Mouse (Mus musculus) stomach, postnatal 0 days (tissue): Measurements from ENCODE around the gene Mmachc. TPM values are rescaled to one million over a fixed set of nuclear protein-coding genes. Genes with fewer than 3 reads are reported as not detected.

Experiments
- ATAC-seq: fragments of 200-750 bp; cut with Nextera tagmentation; 2 replicates; pipeline ENCODE4 v1.8.0; 2017; ENCODE audit not compliant: low FRiP score, low TSS enrichment
- DNase-seq: peaks from one replicate; pipeline ENCODE4 v3.0.0-alpha.2; 2016; ENCODE audit warnings: low spot score
- H3K27ac ChIP-seq: fragments of 300-500 bp; sonication (generic); replicated peaks from 2 replicates; pipeline ENCODE4 v1.5.1; 2014; ENCODE audit warnings: mild to moderate bottlenecking, control low read depth
- H3K27me3 ChIP-seq: fragments of 300-500 bp; sonication (generic); 2 replicates; pipeline ENCODE4 v1.6.1; 2014; ENCODE audit warnings: low read length; ENCODE audit not compliant: control insufficient read depth, insufficient read depth
- H3K36me3 ChIP-seq: fragments of 300-500 bp; sonication (generic); 2 replicates; pipeline ENCODE4 v1.6.1; 2014; ENCODE audit warnings: low read length, mixed read lengths; ENCODE audit not compliant: control insufficient read depth, insufficient read depth
- H3K4me1 ChIP-seq: fragments of 300-500 bp; sonication (generic); replicated peaks from 2 replicates; pipeline ENCODE4 v1.6.1; 2014; ENCODE audit warnings: antibody characterized with exemption; ENCODE audit not compliant: control insufficient read depth, insufficient read depth
- H3K4me2 ChIP-seq: fragments of 300-500 bp; sonication (generic); replicated peaks from 2 replicates; pipeline ENCODE4 v1.6.1; 2014; ENCODE audit warnings: low read depth, mild to moderate bottlenecking, control low read depth, moderate library complexity
- H3K4me3 ChIP-seq: fragments of 300-500 bp; sonication (generic); 2 replicates; pipeline ENCODE4 v1.5.1; 2014; ENCODE audit warnings: low read depth, low read length, control low read depth
- H3K9ac ChIP-seq: fragments of 300-500 bp; sonication (generic); 2 replicates; pipeline ENCODE4 v1.6.1; 2014; ENCODE audit warnings: mild to moderate bottlenecking, low read length, control low read depth, mixed read lengths
- H3K9me3 ChIP-seq: fragments of 300-500 bp; sonication (generic); 2 replicates; pipeline ENCODE4 v1.6.1; 2016; ENCODE audit warnings: low read length; ENCODE audit not compliant: control insufficient read depth
- CTCF ChIP-seq: IDR thresholded peaks from 2 replicates; pipeline ENCODE4 v1.5.1; 2016; ENCODE audit warnings: antibody characterized with exemption, low read depth, mild to moderate bottlenecking, moderate library complexity
- EP300 ChIP-seq: optimal IDR thresholded peaks from 2 replicates; pipeline ENCODE3; 2016; ENCODE audit warnings: antibody characterized with exemption
- WGBS: fragments of 180-500 bp; shearing (Covaris S2); extraction: QIAGEN DNeasy Blood & Tissue Kit; methylation state at CpG from one replicate; pipeline ENCODE4 v1.1.7; 2014; 5-methylcytosine and 5-hydroxymethylcytosine counted together
- polyA plus RNA-seq: library from polyadenylated mRNA; unstranded; fragments of >200 nt; fragmentation: Nextera tagmentation; extraction: Ambion mirVana; gene quantifications from 2 replicates; pipeline ENCODE4 v1.2.1, GENCODE M21; 2015

Mmachc gene
- 9.8 and 11.8 TPM in 2 replicates for polyA plus RNA-seq

DNA sequence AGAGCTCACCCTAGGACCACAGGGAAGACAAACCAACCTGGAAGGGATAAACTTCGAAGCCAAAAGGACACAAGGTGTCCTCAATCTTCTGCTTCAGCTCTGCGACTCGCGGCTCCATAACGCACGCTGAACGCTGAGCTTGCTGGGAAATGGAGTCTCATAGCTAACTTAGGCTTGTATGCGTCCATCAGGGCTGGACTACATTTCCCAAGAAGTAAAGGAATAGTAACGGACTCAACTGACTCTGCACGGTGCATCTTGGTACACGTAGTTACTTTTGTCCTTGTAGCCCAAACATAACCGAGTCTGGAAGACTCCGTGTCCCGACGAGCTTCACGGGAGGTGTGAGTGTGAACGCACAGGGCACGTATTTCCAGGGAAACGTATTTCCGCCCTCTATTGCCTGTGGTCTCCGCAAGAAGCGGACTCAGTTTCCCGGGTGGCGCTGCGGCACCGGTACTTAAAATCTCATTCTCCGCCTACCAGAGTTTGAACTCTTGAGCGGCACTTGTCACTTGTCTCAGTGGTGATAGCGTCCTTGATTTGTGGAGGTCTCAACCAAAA, at the start of gene Mmachc, which contains the start of gene Ccdc163:
Gene Mmachc (minus strand): TSS at position 206 of the 564 bp plus-strand sequence.
Gene Ccdc163 (plus strand): TSS at position 309 of the 564 bp plus-strand sequence.
- ATAC-seq = peak; percentile 99

DNA sequence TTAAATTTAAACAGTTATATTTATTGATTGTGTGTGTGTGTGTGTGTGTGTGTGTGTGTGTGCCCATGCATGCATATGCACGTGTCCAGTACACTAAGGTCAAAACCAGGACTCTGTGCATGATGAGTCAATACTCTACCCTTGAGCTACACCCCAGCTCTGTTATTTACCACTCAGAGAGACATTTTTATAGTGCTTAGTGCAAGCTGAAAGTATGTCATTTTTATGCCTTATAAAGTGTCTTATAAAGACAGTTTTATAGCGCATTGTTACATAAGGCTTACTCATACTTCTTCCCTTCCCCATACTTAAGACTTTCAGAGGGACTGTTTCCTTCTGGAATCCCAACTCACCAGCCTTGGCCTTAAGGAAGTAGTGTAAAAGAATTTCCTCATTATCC, 41.5 kb upstream of the Mmachc start:
- no peak for ATAC-seq
- 83% methylated on average over 2 of the region's 2 CpGs for WGBS
- TF ChIP-seq CTCF (no peak), EP300 (no peak)
- H3K4me3 ChIP-seq = no peak overlapping the region
- H3K27ac ChIP-seq = no peak overlapping the region
- no peak for DNase-seq
- no peaks in the 10 kb centered on the region for H3K9me3 ChIP-seq
- H3K27me3 ChIP-seq = no peaks in the 10 kb centered on the region
- H3K9ac ChIP-seq = no peak overlapping the region
- no peaks in the 10 kb centered on the region for H3K36me3 ChIP-seq
- no peaks in the 10 kb centered on the region for H3K4me1 ChIP-seq
- no peak overlapping the region for H3K4me2 ChIP-seq

More for the DNA sequence above, at the start of gene Mmachc, which contains the start of gene Ccdc163:
- WGBS = under 1% methylated on average over 29 of the region's 29 CpGs
- H3K4me3 ChIP-seq = peak within 1 kb of the TSS; percentile 42
- no peaks in the 10 kb centered on the region for H3K36me3 ChIP-seq
- H3K4me1 ChIP-seq = no peaks in the 10 kb centered on the region; the same call in 1 of the 2 replicates
- no peaks in the 10 kb centered on the region for H3K9me3 ChIP-seq
- no peaks in the 10 kb centered on the region for H3K27me3 ChIP-seq
- peak; percentile 91 for DNase-seq
- peak; percentile 50 for TF ChIP-seq CTCF
- no peak for TF ChIP-seq EP300
- H3K4me2 ChIP-seq = peak within 1 kb of the TSS; percentile 63
- peak within 1 kb of the TSS; percentile 47 for H3K9ac ChIP-seq
- no peak within 1 kb of the TSS for H3K27ac ChIP-seq

DNA sequence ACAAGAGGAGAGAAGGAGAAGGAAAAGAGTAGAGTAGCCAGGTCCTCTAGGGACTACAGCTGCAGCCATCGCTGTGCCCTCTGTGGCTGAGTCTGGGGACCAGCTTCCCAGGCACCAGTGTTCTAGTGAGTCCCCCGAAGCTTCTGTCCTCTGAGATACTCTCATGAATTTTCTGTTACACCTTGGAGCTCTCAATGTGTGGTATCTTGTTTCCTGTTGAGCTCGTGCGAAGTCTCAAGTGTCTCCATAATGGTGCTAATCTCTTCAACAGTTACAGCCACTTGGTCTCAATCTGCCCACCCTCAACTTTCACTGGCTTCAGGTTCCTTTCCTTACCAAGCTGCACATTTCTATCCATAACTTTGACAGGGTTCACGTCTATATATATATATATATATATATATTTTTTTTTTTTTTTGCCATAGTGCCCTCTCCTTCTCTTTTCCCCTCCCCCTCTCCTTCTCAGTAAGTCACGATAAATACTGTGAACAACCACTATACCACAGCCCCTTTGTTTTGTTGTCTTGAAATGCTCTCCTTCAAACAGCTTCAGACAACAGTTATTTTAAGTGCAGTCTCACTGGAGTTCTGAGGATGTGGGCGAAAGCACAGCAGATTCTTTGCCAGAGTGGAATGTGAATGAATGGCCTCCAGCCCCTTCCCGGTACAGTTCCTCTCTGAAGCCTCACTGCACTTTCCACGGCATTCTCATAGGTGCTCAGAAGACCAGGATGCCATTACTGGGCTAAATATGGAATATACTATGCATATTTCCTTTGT, 31.0 kb upstream of the Mmachc start:
- 75% methylated on average over 9 of the region's 9 CpGs for WGBS
- no peak overlapping the region for H3K4me3 ChIP-seq
- H3K4me1 ChIP-seq = no peaks in the 10 kb centered on the region
- DNase-seq (no peak), ATAC-seq (no peak)
- no peak overlapping the region for H3K4me2 ChIP-seq
- H3K9ac ChIP-seq = no peak overlapping the region
- H3K27me3 ChIP-seq = no peaks in the 10 kb centered on the region
- H3K27ac ChIP-seq = no peak overlapping the region
- no peaks in the 10 kb centered on the region for H3K9me3 ChIP-seq
- TF ChIP-seq EP300 (no peak), CTCF (no peak)
- H3K36me3 ChIP-seq = no peaks in the 10 kb centered on the region

DNA sequence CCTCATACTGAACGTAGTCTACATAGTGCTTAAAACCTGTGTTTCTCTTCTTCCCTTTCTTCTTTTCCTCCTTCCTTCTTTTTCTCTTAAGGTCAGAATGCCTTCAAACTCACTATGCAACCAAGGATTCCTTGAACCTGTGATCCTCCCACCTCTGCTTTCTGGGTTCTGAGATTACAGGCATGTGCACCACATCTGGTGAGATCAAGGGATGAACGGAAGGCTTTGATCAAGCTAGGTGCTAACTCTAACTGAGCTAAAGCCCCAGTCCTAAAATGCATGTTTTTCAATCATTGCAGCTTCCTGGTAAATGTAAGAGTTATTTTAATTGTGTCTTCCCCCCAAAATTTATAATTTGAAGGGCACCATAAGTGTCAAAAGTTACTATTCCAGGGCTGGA, 26.8 kb upstream of the Mmachc start:
- H3K27ac ChIP-seq = no peak overlapping the region
- H3K4me2 ChIP-seq = no peak overlapping the region
- H3K9ac ChIP-seq = no peak overlapping the region
- H3K4me3 ChIP-seq = no peak overlapping the region
- TF ChIP-seq CTCF (no peak), EP300 (no peak)
- H3K36me3 ChIP-seq = no peaks in the 10 kb centered on the region
- no peaks in the 10 kb centered on the region for H3K9me3 ChIP-seq
- no peaks in the 10 kb centered on the region for H3K4me1 ChIP-seq
- ATAC-seq (no peak), DNase-seq (no peak)
- no peaks in the 10 kb centered on the region for H3K27me3 ChIP-seq
- 64% methylated on average over 2 of the region's 2 CpGs for WGBS

DNA sequence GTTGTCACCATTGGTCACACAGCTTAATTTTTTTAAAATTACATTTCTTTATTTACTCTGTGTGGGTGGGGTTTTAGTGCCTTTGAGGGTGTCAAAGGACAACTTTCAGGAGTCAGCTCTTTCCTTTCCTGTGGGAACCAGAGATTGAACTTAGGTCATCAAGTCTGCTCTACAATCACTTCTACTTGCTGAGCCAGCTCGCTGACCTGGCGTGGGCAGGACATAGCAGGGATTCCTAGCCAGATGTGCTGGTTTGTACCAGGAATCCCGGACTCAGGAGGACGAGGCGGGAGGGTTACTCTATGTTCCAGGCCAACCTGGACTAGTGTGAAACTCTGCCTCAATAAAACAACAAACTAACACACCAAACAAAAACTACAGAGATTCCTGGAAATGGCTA, 24.1 kb upstream of the Mmachc start:
- no peak overlapping the region for H3K9ac ChIP-seq
- no peaks in the 10 kb centered on the region for H3K27me3 ChIP-seq
- no peak for ATAC-seq
- no peak for DNase-seq
- no peak overlapping the region for H3K4me3 ChIP-seq
- no peaks in the 10 kb centered on the region for H3K4me1 ChIP-seq
- WGBS = 69% methylated on average over 5 of the region's 5 CpGs
- H3K27ac ChIP-seq = no peak overlapping the region
- H3K4me2 ChIP-seq = no peak overlapping the region
- H3K9me3 ChIP-seq = no peaks in the 10 kb centered on the region
- TF ChIP-seq CTCF (no peak), EP300 (no peak)
- no peaks in the 10 kb centered on the region for H3K36me3 ChIP-seq

DNA sequence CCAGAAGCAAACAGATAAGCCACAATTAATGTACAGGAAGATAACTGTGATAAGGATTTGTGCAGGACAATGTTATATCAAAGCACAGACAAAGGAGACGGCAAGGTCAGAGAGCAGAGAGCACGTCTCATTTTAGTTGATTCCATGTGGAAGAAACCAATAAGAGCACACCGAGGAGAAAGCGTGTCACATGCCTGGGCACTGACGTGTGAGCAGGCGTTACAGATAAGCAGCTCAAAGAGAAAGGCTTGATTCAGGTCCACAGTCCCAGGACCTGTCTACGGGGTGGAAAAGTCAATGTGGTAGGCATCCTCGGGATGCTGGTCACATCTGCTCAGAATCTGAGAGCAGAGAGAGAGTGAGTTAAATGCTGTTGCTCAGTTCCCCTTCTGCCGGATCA, 22.9 kb upstream of the Mmachc start:
- no peaks in the 10 kb centered on the region for H3K9me3 ChIP-seq
- ATAC-seq (no peak), DNase-seq (no peak)
- no peaks in the 10 kb centered on the region for H3K27me3 ChIP-seq
- H3K27ac ChIP-seq = no peak overlapping the region
- no peak overlapping the region for H3K9ac ChIP-seq
- no peak overlapping the region for H3K4me2 ChIP-seq
- no peaks in the 10 kb centered on the region for H3K36me3 ChIP-seq
- 72% methylated on average over 9 of the region's 9 CpGs for WGBS
- H3K4me3 ChIP-seq = no peak overlapping the region
- H3K4me1 ChIP-seq = no peaks in the 10 kb centered on the region
- TF ChIP-seq EP300 (no peak), CTCF (no peak)
